Mouse (Mus musculus): ENCODE measurements around the gene Scamp2.
A peak's percentile ranks its signal among the peaks of the same experiment; 100 is the strongest.

The Scamp2 gene

GRCm38 (mm10) chr9:57560861-57561710, at the start of gene Scamp2:
Gene Scamp2, plus strand, starts transcription at chr9:57560943.
- peak; percentile 96 for DNase-seq (ENCODE audit: low spot score)

DNA sequence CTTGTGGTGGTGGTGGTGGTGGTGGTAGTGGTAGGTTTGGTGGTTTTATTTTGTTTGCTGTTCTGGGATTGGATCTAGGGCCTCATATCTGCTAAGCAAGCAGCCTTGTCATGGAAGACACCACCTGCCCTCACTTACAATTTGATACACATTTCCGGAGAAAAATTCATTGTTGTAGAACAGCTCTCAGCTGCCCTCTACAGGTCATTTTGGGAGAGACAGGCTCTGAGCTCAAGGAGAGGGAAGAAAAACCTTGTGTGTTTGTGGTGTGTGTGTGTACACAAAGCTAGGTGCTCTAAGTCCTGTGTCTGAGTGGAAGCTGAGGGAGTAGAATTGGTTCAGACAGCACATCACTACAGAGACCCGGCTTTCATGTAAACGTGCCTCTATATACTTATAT, 43.6 kb upstream of the Scamp2 start:
- peak; percentile 92 for DNase-seq (ENCODE audit: low spot score)

- no peak for DNase-seq (ENCODE audit: low spot score)
Measured at GRCm38 (mm10) chr9:57520375-57521055, 40.2 kb upstream of the Scamp2 start.

GRCm38 (mm10) chr9:57521056-57521911, 39.5 kb upstream of the Scamp2 start, which contains the start of gene Cox5a:
Gene Cox5a, plus strand, starts transcription at chr9:57521274.
- peak; percentile 92 for DNase-seq (ENCODE audit: low spot score)

GRCm38 (mm10) chr9:57522114-57522860, 38.5 kb upstream of the Scamp2 start:
- no peak for DNase-seq (ENCODE audit: low spot score)

GRCm38 (mm10) chr9:57522861-57523246, 37.9 kb upstream of the Scamp2 start:
- no peak for DNase-seq (ENCODE audit: low spot score)

DNA sequence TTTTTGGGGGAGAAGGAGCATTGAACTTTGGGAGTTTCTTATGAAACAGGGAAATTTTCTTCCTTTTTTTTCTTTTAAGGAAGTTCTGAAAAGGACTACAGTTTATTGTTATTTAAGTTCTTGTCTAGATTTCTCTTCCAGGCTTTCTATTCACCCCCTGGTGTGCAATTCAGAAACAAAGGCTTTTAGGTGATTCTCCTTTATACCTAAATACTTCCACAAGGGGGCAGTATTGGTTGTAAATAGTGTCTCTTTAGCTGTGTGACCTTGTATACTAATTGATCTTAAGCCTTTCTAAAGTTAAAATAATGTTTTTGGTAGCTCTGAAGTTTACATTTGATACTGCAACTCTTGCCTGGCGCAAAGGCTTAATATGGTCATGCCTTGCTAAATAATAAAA, 37.0 kb upstream of the Scamp2 start:
- DNase-seq (ENCODE audit: low spot score), result peak; percentile 69

DNA sequence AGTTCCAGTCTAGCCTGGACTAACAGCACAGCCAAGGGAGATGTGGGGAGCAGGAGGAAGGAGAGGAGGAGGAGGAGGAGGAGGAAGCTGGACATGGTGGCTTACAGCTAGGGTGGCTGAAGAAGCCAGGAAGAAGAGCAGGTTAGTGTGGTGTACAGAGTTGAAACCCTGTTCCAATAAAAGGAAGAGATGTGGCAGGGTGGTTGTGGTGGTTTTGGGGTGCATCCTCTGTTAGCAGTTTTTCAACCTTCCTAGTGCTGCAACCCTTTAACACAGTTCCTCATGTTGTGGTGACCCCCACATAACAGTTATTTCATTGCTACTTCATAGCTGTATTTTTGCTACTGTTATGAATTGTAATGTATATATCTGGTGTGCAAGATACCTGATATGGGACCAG, 36.3 kb upstream of the Scamp2 start:
- no peak for DNase-seq (ENCODE audit: low spot score)

GRCm38 (mm10) chr9:57525516-57525915, 35.2 kb upstream of the Scamp2 start:
- DNase-seq (ENCODE audit: low spot score), result no peak

DNA sequence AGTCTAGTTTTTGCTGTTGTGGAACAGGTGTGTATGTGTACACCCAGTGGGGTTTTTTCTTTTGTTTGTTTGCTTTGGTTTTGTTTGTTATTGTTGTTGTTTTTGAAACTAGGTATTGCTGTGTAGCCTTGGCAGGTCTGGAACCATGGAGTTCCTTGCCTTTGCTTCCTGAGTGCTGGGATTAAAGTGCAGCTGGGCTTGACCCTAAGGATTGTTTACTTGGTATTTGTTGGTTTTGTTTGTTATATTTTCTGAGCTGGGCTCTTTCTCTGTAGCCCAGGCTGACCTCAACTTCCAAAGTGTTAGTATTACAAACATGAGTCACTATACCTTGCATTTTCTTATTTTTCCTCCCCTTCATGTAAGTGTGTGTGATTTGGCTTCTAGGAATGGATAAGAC, 34.3 kb upstream of the Scamp2 start:
- DNase-seq (ENCODE audit: low spot score), result no peak

GRCm38 (mm10) chr9:57531946-57532345, 28.8 kb upstream of the Scamp2 start:
- DNase-seq (ENCODE audit: low spot score), result no peak

DNA sequence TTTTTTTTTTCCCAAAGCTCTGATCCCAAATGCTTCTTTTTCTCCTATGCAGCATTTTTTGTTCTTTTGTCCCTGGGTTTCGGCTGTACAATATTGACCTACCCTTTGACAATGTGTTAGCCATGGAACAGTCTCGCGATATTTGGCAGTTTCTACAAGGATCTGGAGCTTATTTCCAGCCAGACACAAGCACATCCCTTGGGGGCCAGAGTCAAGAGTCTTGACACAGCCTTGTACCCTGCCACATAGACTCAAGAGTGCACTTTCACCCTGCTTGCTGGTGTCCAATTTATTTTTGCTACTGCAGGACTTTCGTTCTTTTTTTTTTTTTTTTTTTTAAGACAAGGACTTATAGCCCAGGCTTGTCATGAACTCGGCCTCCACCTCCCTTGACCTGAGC, 24.4 kb upstream of the Scamp2 start:
- no peak for DNase-seq (ENCODE audit: low spot score)

DNA sequence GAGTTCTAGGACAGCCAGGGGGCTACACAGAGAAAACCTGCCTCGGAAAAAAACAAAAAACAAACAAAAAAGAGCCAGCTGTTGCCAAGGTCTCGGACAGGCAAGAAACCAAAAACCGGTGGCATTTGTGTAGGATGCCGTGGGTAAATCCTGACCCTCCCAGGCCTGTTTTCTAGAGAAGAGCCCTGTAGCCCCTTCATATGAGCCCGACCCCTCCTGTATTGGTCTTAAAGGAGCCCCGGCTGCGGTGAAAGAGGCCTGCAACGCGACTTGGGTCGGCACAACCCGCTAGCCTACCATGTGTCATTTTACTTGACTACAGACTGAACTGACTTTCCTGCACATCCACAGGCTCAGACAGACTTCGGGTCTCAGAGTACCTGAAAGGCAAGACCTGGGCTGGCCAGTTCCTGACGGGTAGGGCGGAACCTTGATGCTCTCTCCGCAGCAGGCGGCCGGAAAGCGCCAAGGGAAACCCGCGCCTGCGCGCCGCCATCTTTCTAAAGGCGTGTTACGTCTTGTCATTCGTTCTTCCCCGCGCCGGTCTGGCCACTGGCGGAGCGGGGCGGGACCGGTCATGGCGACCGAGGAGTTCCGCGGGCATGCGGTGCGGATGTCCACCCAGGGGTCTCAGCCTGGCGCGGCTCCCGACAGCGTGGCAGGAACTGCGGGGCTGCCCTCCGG, 23.6 kb upstream of the Scamp2 start, which contains the start of gene Fam219b:
Gene Fam219b, plus strand, starts transcription at position 485 of the 684 bp plus-strand sequence.
- peak; percentile 90 for DNase-seq (ENCODE audit: low spot score)

GRCm38 (mm10) chr9:57537728-57538181, 23.0 kb upstream of the Scamp2 start:
- DNase-seq (ENCODE audit: low spot score), result no peak

- no peak for DNase-seq (ENCODE audit: low spot score)
Measured at GRCm38 (mm10) chr9:57539550-57539949, 21.2 kb upstream of the Scamp2 start.

- peak; percentile 87 for DNase-seq (ENCODE audit: low spot score)
Measured at GRCm38 (mm10) chr9:57541312-57541711, 19.4 kb upstream of the Scamp2 start.

DNA sequence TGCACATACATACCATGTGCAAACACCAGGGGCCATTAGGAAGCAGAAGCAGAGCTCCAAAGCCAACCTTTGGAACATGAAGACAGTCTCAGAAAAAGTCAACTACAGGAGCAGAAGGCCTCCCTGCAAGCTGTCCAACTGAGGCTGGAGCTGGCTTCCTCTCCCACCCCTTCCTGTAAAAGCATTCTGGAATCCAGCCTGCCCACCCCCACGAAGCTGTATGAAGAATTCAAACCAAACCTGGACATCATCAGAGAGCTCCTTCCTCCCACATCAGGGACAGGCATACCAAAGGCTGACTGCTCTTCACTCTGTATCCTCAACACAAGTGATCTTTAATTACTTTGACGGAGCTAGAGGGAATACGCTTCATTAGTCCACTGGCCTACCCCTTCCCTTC, 16.8 kb upstream of the Scamp2 start:
- DNase-seq (ENCODE audit: low spot score), result no peak

DNA sequence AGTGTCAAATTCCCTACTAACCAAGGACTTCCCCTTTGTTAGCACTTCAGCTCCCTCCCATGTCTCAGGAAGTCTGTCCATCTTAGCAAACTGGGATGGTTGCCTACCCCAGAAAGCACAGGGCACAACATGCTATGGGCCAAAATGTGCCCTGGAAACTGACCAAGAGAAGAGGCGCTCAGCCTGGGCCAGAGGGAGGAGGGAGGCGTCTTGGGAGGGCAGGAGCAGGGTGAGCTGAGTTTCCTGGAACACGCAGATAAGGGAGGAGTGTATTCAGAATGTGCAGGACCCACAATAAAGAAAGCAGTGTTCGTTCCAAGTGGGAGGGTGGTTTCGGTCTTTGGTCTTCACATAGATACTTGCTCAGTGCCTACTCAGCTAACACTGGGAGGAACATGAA, 13.5 kb upstream of the Scamp2 start:
- no peak for DNase-seq (ENCODE audit: low spot score)

DNA sequence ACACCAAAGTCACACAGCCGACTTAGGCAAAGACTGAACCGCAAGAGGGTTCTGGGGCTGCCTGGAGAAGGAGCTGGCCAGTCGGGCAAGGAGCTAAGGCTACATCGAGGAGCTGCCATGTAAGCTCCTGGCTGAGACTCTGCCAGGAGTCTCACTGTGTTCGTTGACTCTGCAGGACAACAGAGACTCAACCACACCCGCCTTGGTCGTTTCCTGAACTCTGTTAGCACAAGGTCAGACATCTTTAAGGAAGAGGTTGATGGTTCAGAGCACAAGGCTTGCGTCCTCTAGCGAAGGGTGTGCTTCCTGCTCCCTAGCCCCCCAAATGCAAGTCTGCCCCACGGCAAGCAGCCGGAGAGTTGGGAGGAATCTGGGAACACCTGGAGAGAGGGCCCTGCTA, 12.9 kb upstream of the Scamp2 start:
- no peak for DNase-seq (ENCODE audit: low spot score)

DNA sequence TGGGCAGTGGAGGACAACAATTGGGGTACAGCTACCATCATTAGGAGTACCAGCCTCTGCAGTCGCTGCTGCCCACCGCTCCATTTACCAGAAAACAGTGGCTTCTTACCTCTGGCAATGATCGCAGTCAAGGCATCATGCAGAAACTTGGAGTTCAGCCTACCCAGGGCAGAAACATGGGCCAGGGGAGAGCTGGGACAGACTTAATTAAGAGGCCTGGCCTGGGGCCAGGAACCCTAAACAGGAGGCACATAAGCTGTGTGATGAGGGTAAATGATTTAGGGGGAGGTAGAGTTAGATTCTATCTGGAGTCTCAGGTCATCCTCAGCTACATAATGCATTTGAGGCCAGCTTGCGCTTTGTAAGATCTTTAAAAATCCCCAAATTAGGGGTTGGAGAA, 11.6 kb upstream of the Scamp2 start:
- no peak for DNase-seq (ENCODE audit: low spot score)
